In genomic region chr12:112449828-112450180, GRCm38 (mm10) we compare ENCODE assay signal across 9 mouse cellular contexts. TPM values are rescaled to one million over a fixed set of nuclear protein-coding genes. Genes with fewer than 3 reads are reported as not detected.
DNase-seq lines count a peak whose midpoint lies in the region; ATAC-seq and TF ChIP-seq lines count a peak whose summit lies in the region.
"Had no signal": no experiment of that assay in that cellular context is flagged by ENCODE, and none has a peak within 500 bp of the region (broad histone marks: within the 10 kb centered on the region; RNA-seq: fewer than 3 reads in every experiment).

No protein-coding gene starts in this region.

- H3K9ac ChIP-seq in forebrain, embryonic 12.5 days = no peak overlapping the region
- H3K9ac ChIP-seq in hindbrain, postnatal 0 days (replicated peaks; ENCODE audit: low read length) = no peak overlapping the region; the same call in 1 of the 2 replicates

- DNase-seq in gastrocnemius, postnatal 14 days = peak; percentile 18
- no peak for DNase-seq in gastrocnemius, adult 8-10 months (ENCODE audit: low spot score in 2 of 2)
- no peak for DNase-seq in hindbrain, postnatal 0 days (ENCODE audit: low spot score)
- peak; percentile 60 for DNase-seq in retina, embryonic 14.5 days (ENCODE audit: low spot score)
- no peak for DNase-seq in right cerebral cortex, adult 18-20 months
- no peak for DNase-seq in frontal cortex, postnatal 36 days (ENCODE audit: low spot score in 2 of 2)
- no peak for DNase-seq in urinary bladder, postnatal 25 days (ENCODE audit: low spot score)

- intact Hi-C loops in gastrocnemius, postnatal 14 days (cut with DNase I; ENCODE audit: low total_unique reads) = no loop called here

- H3K4me3 ChIP-seq in forebrain, embryonic 12.5 days (replicated peaks) = no peak overlapping the region
- no peak overlapping the region for H3K4me3 ChIP-seq in hindbrain, postnatal 0 days (ENCODE audit: low read length)

- no peak overlapping the region for H3K4me2 ChIP-seq in forebrain, embryonic 12.5 days
- H3K4me2 ChIP-seq in hindbrain, postnatal 0 days (ENCODE audit: low read depth, low read length) = no peak overlapping the region

- no peaks in the 10 kb centered on the region for H3K27me3 ChIP-seq in forebrain, embryonic 12.5 days
- H3K27me3 ChIP-seq in hindbrain, postnatal 0 days (ENCODE audit: insufficient read depth, low read length) = no peaks in the 10 kb centered on the region

- 0 out of 2 replicates have a peak, but pooled peaks have one; percentile 9 for ATAC-seq in forebrain, embryonic 12.5 days (ENCODE audit: low FRiP score)
- ATAC-seq in hindbrain, postnatal 0 days = no peak

- H3K27ac ChIP-seq in forebrain, embryonic 12.5 days = peak overlapping the region; percentile 74
- H3K27ac ChIP-seq in hindbrain, postnatal 0 days = peak overlapping the region; percentile 49

- peaks cover 10% of the 10 kb centered on the region; the same call in 1 of the 2 replicates for H3K9me3 ChIP-seq in forebrain, embryonic 12.5 days
- H3K9me3 ChIP-seq in hindbrain, postnatal 0 days (ENCODE audit: low read length) = no peaks in the 10 kb centered on the region

- 62% methylated on average over 8 of the region's 8 CpGs for WGBS in forebrain, embryonic 12.5 days
- WGBS in hindbrain, postnatal 0 days = 47% methylated on average over 8 of the region's 8 CpGs

- H3K4me1 ChIP-seq in forebrain, embryonic 12.5 days = peaks cover 17% of the 10 kb centered on the region
- peaks cover 13% of the 10 kb centered on the region for H3K4me1 ChIP-seq in hindbrain, postnatal 0 days (ENCODE audit: insufficient read depth, low read length)

- no peaks in the 10 kb centered on the region for H3K36me3 ChIP-seq in forebrain, embryonic 12.5 days (replicated peaks)
- H3K36me3 ChIP-seq in hindbrain, postnatal 0 days (ENCODE audit: insufficient read depth, low read length) = no peaks in the 10 kb centered on the region

- no peak for TF ChIP-seq CTCF in hindbrain, postnatal 0 days (IDR thresholded peaks at IDR 0.05; ENCODE audit: low read depth)

RNA-seq across cellular contexts. Expression of gene A530016L24Rik, which starts 39.4 kb away (rescaled TPM):
- under 1 TPM; 0.82 to 0.96 TPM for total RNA-seq in gastrocnemius, postnatal 14 days (2021)
- 1 to 10 TPM in 3 of 4 experiments, under 1 TPM in 1; 0.97 to 3.9 (median 2.4) TPM for total RNA-seq in gastrocnemius, adult 8-10 months (2022)
- polyA plus RNA-seq in forebrain, embryonic 12.5 days (2016; fragmentation: Nextera tagmentation; extraction: Ambion mirVana) = not detected in 2 replicates
- total RNA-seq in hindbrain, postnatal 0 days (2014; rRNA removed) = not detected in 2 replicates
- 0.11 TPM in 1 of 2 replicates, not detected in the other for polyA plus RNA-seq in hindbrain, postnatal 0 days (2015; fragmentation: Nextera tagmentation; extraction: Ambion mirVana)
- total RNA-seq: CH12.LX had no signal

Comparison
In these comparisons a context has a peak if more than half of its experiments do, and no peak if none do; other contexts are left out.
1. DNase-seq: peak in gastrocnemius, postnatal 14 days (single experiment) and retina, embryonic 14.5 days (single experiment); none in gastrocnemius, adult 8-10 months (0 of 2), hindbrain, postnatal 0 days (single experiment), right cerebral cortex, adult 18-20 months (single experiment), frontal cortex, postnatal 36 days (0 of 2) and urinary bladder, postnatal 25 days (single experiment).